Mouse (Mus musculus) cerebellum, adult 11-12 months (tissue): ENCODE measurements around the gene Birc6.

Source experiments
- DNase-seq: peaks from one replicate; pipeline ENCODE4 v3.0.0; 2022

Birc6 gene

DNA sequence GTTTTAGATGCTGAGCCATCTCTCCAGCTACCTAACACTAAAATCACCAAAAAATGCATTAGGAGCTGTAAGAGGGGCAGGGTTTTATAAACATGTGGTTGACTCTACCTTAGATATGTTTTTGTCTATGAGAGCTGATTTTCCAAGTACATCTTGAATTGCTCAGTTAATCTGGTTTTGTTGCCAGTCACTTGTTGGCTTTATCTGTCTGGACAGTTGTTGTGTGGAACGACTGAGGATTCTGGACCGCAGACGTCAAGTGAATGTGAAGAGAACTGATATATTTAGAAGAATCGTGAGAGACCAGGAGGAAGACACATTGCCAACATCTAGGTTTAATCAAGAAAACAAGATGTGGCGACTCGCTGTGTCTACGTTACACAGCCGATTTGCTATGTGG is 183.5 kb downstream of the Birc6 start:
- no peak for DNase-seq

DNA sequence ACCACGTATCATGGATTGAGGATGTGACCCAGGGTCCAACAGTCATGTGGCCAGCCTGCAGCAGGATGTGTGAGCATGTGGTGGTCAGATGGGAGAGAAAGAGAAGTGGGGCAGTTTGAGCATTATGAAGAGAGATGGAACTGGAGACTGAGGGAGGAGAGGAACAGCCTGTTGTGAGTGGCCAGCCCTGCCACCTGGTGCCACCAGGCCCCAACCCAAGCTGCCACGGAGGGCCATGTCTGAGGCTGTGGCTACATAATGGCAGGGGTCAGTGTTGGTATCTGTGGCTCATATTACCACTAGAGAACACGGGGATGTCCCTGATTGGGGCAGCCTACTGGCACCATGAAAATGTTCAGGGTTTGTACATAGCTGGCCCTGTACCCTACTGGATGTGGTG is 187.0 kb downstream of the Birc6 start:
- no peak for DNase-seq

DNA sequence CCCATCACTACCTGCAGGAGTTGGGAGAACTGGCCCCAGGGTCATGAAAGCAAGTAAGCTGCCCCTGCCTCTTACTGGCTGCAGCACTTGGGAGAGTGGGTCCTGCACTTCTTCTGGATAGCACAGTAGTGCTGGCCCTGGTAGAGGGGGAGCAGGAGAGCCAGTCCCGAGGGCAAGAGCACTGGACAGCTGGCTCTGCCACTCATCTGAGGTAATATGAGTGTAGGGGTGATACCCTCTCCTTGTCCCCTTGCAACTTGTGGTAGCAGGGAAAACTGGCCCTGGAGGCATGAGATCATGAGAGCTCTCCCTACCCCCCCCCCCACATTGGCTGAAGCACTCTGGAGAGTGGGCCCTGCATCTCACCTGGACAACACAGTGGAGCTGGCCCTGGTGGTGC is 187.6 kb downstream of the Birc6 start:
- DNase-seq = no peak

DNA sequence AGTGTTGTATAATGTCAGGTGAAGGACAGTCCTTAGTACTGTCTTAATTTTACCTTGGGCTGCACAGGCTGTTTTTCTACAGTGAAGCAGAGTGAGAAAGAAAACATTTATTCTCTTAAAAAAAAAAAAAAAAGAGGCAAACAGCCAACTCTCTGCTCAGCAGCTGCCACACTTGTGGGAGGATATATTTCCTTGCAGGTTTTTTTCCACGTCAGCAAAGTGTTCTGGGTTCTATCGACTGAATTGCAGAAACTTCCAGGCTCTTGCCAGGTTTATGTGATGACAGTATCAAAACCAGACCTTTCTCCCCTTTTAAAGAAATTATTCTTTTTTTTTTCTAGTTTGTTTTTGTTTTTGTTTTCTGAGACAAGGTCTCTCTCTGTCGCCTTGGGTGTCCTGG is 188.5 kb downstream of the Birc6 start:
- no peak for DNase-seq

DNA sequence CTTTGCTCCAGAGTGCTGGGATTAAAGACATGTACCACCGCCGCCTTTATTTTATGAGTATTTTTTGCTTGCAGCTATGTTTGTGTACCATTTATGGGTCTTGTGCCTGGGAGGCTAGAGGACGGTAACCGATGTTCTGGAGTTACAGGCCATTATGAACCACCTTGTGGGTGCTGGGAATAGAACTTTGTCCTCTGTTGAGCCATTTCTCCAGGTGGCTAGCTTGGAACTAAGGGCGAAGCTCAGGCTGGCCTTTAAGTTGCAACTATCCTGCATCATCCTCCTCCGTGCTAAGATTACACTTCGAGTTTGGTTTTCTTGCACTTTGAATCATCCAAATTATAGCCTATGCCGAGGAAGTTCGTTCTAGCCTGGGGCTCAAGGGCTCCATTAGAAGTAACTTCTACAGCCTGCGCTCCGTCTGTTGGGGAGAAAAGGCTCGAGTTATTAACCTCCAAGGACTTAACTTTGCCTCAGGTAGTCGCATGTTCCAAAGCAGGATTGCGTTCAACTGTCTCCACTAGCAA is 189.1 kb downstream of the Birc6 start:
- DNase-seq = no peak

DNA sequence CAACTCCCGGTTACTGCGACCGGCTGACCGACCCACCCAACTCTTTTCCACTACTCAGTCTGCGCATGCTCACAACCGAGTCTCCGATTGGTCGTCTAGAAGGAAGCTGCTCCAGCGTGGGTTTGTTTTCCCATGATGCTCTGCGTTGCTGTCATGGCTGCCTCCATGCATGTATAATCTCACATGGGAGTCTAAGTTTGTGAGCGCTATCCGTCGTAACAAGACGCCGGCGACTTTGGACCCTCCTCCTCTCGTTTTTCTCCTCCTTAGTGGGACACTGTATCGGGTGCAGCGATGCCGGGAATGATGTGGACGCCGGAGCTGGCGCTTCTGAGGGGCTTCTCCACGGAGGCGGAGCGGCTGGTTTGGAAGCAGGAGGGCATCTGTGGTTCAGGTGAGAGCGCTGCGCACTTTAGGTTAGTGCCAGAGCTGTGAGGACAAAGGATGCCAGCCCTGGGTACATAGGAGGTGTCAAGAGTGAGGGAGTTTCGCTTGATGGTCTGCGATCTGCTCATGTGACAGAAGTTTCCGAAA is 189.6 kb downstream of the Birc6 start, which contains the start of gene Ttc27:
Gene Ttc27 (plus strand): TSS at position 115 of the 534 bp plus-strand sequence.
- peak; percentile 94 for DNase-seq

DNA sequence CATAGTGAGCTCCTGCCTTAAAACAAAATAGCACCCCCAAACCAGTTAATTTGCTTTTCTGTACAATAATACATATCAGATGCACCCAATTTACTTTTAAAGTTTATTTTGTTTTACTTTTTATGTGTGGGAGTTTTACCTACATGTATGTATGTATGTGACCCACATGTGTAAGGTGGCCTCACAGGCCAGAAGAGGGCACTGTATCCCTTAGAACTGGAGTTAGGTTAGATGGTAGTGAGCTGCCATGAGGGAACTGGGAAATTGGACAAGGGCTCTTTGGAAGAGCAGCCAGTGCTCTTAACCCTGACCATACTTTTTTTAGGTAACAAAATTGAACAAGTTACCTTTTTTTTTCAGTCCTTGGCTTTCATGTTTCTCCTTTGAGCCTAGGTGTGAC is 204.8 kb downstream of the Birc6 start:
- no peak for DNase-seq

DNA sequence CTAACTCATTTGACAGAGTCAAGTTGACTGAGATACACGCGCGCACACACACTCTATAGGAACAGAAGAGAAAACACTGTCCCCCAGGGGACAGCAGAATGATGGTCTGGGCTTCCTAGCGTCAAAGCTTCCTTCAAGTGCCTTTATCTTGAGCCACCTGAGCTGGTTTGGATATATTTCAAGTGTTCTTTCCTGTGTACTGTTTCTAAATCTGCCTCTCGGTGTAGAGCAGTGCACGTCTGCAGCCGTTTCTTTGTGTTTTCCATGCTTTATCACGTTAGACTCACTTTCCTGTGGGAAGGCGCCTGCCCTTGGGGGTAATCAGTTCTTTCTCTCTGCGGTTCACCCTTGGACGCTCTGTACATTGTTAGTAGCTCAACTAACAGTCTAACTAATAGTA is 207.3 kb downstream of the Birc6 start:
- no peak for DNase-seq

DNA sequence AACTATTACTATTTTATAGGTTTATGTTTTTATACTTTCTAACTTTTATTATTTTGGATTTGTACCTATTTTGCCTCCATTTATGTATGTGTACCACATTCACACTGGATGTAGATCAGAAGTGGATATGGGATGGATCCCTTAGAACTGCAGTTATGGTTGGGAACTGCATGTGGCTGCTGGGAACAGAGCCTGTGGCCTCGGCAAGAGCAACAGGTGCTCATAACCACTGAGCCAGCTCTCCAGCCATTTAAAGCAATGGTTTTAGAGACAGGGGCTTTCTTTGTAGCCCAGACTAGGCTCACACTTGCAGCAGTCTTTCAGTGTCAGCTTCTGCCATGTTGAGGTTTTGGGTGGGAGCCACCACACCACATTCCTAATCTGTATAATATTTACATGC is 221.6 kb downstream of the Birc6 start:
- DNase-seq = no peak

DNA sequence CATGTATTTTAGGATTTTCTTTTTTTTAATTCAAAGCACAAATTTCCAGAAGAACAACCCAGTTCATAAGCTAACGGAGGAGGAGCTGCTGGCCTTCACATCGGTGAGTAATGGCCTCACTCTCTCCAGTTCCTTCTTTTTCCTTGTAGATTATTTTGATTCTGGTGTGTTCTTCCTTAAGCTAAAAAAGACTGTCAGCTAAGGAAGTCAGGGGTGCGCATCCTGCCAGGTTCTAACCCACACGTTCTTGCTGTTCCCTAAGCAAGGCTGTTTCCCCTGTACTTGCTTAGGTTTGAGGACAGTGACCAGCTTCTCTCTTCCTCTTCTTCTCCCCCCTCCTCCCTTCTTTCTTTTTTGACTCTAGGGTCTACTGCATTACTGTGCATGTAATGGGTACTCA is 222.9 kb downstream of the Birc6 start:
- no peak for DNase-seq
